Mouse (Mus musculus) spleen, adult 2 months (tissue): ENCODE measurements around the gene Mtx3. TPM values are rescaled to one million over a fixed set of nuclear protein-coding genes. Genes with fewer than 3 reads are reported as not detected.

Experiments used
- DNase-seq, 2 experiments: peaks; one replicate each; pipeline versions ENCODE4 v3.0.0 to v3.0.0-alpha.2; 2012 to 2021; ENCODE audit warnings: low spot score in 2 of 2, low read depth in 1 of 2
- H3K27ac ChIP-seq: fragments of 200-500 bp; 2 replicates; pipeline ENCODE4 v1.5.1; 2012; ENCODE audit warnings: low read length, inconsistent platforms; ENCODE audit not compliant: insufficient read depth
- H3K27me3 ChIP-seq: fragments of 200-500 bp; 2 replicates; pipeline ENCODE4 v1.6.1; 2012; ENCODE audit warnings: mild to moderate bottlenecking, moderate library complexity, low read length, inconsistent platforms; ENCODE audit not compliant: control insufficient read depth, insufficient read depth
- H3K36me3 ChIP-seq: fragments of 200-500 bp; 2 replicates; pipeline ENCODE4 v1.6.1; 2012; ENCODE audit warnings: mild to moderate bottlenecking, low read length, inconsistent platforms; ENCODE audit not compliant: control insufficient read depth, insufficient read depth
- H3K4me1 ChIP-seq: fragments of 200-500 bp; 2 replicates; pipeline ENCODE4 v1.6.1; 2011; ENCODE audit warnings: inconsistent platforms; ENCODE audit not compliant: control insufficient read depth, insufficient read depth, insufficient read length
- H3K4me3 ChIP-seq: fragments of 200-500 bp; 2 replicates; pipeline ENCODE4 v1.5.1; 2011; ENCODE audit warnings: mild to moderate bottlenecking, inconsistent platforms; ENCODE audit not compliant: insufficient read depth, insufficient read length; ENCODE audit errors: extremely low read depth
- CTCF ChIP-seq: fragments of 200-500 bp; IDR thresholded peaks from 2 replicates; pipeline ENCODE4 v1.5.1; 2011; ENCODE audit warnings: mild to moderate bottlenecking, inconsistent platforms; ENCODE audit not compliant: insufficient read depth, insufficient read length, insufficient replicate concordance; ENCODE audit errors: extremely low read depth
- POLR2A ChIP-seq: fragments of 200-500 bp; IDR thresholded peaks from 2 replicates; pipeline ENCODE4 v1.6.1; 2011; ENCODE audit warnings: low read depth, low read length, inconsistent platforms
- WGBS: fragments of 180-500 bp; shearing (Covaris S2); methylation state at CpG from one replicate; pipeline ENCODE4 v1.1.7; 2018; 5-methylcytosine and 5-hydroxymethylcytosine counted together
- polyA plus RNA-seq: library from polyadenylated mRNA; depleted of rRNA; stranded (reverse); fragments of >200 nt; gene quantifications from 2 replicates; pipeline ENCODE4 v1.2.3, GENCODE M21; 2012

Mtx3 gene
- polyA plus RNA-seq, 1 experiment, result 2.9 TPM

DNA sequence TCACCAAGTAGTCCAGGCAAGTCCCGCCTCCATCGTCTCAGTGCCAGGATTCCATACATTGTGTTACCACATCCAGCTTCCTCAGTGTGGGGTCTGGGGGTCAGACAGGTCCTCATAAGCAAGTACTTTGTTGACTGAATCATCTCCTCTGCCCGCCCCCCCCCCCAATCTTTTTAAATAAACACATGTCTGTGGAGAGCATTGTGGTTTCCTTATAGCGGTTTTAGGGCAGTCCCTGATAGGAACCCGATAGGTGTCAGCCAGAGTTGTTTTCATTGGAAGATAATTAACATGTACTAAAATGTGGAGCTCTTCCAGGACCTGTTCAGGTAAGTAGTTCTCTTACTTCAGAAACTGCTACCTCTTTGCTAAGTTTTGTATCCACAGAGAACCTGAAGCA, 14.2 kb downstream of the Mtx3 start:
- Histone ChIP-seq H3K4me1 (no peaks in the 10 kb centered on the region), H3K4me3 (no peak overlapping the region), H3K27me3 (no peaks in the 10 kb centered on the region), H3K27ac (no peak overlapping the region), H3K36me3 (no peaks in the 10 kb centered on the region; the same call in 1 of the 2 replicates)
- 39% methylated on average over 5 of the region's 5 CpGs for WGBS
- TF ChIP-seq POLR2A, result no peak
- no peak for TF ChIP-seq CTCF
- no peak for DNase-seq

DNA sequence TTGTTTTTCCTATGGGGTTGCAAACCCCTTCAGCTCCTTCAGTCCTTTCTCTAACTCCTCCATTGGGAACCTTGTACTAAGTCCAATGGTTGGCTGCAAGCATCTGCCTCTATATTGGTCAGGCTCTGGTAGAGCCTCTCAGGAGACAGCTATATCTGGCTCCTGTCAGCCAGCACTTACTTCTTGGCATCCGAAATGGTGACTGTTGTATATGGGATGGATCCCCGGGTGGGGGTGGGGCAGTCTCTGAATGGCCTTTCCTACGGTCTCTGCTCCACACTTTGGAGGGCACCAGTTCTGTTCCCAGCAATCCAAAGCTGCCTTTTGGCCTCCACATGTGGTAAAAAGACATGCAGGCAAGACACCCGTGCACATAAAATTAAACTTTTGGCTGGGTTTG, 15.4 kb downstream of the Mtx3 start:
- 85% methylated on average over 4 of the region's 4 CpGs for WGBS
- Histone ChIP-seq H3K4me3 (no peak overlapping the region), H3K27ac (no peak overlapping the region), H3K4me1 (no peaks in the 10 kb centered on the region), H3K36me3 (no peaks in the 10 kb centered on the region), H3K27me3 (no peaks in the 10 kb centered on the region)
- TF ChIP-seq POLR2A, result no peak
- TF ChIP-seq CTCF, result no peak
- no peak for DNase-seq

DNA sequence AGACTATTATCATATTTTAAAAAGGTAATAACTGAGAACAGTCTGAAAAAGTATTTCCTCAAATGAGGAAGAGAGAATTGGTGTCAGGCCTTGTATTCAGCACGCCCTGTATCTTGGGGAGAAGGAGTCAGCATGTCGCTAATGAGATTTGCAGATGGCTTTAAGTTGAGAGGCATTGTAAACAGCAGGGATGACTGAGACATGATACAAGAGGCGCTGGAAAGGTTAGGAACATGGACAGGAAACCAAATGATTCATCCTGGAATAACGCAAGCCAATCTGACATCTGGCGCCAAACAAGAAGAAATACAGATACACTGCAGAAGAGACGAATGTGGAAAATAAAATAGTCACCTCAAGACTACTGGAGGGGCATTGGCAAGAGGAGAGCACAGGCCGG, 20.8 kb downstream of the Mtx3 start:
- TF ChIP-seq POLR2A (no peak), CTCF (no peak)
- Histone ChIP-seq H3K4me3 (no peak overlapping the region), H3K4me1 (no peaks in the 10 kb centered on the region), H3K36me3 (no peaks in the 10 kb centered on the region), H3K27me3 (no peaks in the 10 kb centered on the region), H3K27ac (no peak overlapping the region)
- WGBS, result 90% methylated on average over 7 of the region's 7 CpGs
- DNase-seq, result no peak

DNA sequence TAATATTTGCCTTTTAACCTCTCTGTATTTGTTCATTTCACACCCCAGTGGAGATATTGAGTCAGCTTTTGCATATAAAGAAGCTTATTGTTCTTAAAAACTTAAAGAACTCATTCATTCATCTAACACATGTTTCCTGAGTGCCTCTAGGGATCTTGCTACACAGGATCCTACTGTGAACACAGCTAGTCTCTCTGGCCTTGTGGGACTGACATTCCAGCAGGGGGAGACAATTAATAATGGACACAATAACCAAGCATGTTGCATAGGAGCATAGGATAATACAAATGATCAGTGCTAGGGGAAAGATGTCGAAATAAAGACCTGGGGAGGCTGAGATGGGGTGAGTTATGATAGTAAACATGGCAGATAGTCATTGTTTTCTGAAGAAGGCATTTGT, 22.1 kb downstream of the Mtx3 start:
- Histone ChIP-seq H3K4me3 (no peak overlapping the region), H3K27ac (no peak overlapping the region), H3K4me1 (no peaks in the 10 kb centered on the region), H3K27me3 (no peaks in the 10 kb centered on the region), H3K36me3 (no peaks in the 10 kb centered on the region)
- DNase-seq, result no peak
- TF ChIP-seq POLR2A, result no peak
- TF ChIP-seq CTCF, result no peak
- WGBS, result 67% methylated on average over 1 of the region's 1 CpGs

DNA sequence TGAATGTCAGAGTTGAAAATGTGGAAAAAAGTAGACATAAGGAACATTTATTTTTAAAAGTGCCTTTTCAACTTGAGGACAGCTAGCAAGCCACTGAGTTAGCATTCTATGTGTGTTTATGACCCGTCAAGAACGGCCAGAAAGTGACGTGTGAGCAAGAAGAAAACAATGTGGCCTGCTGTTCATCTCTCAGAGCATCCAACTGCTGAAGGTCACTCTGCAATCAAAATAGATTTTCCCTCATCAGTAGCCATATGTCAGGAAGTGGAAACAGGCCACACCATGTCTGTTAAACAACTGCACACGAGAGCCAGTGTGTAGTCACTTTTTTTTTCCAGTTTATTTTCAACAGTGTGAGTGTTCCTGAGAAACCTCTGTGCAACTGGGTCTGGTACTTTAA, 35.0 kb downstream of the Mtx3 start:
- Histone ChIP-seq H3K27ac (no peak overlapping the region), H3K4me3 (no peak overlapping the region), H3K36me3 (no peaks in the 10 kb centered on the region), H3K4me1 (no peaks in the 10 kb centered on the region), H3K27me3 (no peaks in the 10 kb centered on the region)
- TF ChIP-seq CTCF (no peak), POLR2A (no peak)
- 76% methylated on average over 4 of the region's 4 CpGs for WGBS
- DNase-seq, result no peak

DNA sequence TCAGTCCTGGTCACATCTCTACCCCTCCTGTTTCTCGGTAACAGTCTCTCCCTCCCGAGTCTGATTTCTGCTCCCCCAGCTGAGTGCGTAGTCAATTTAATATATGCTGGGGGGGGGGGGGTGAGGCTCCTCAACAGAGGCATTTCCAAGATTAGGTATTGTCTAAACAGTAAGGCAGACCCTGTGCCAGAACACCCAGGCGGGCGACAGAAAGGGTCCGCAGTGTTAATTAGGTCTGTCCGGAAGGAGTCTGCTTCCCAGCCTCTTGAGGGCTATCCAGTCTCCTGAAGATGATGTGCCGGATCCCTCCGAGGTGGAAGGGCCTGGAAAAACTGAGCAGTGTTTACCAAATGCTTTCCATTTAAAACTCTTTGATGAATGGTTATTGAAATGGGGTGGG, 35.4 kb downstream of the Mtx3 start:
- Histone ChIP-seq H3K27me3 (no peaks in the 10 kb centered on the region), H3K4me1 (no peaks in the 10 kb centered on the region), H3K36me3 (no peaks in the 10 kb centered on the region), H3K4me3 (no peak overlapping the region), H3K27ac (no peak overlapping the region)
- no peak for TF ChIP-seq POLR2A
- TF ChIP-seq CTCF, result no peak
- WGBS, result 94% methylated on average over 9 of the region's 9 CpGs
- no peak for DNase-seq

DNA sequence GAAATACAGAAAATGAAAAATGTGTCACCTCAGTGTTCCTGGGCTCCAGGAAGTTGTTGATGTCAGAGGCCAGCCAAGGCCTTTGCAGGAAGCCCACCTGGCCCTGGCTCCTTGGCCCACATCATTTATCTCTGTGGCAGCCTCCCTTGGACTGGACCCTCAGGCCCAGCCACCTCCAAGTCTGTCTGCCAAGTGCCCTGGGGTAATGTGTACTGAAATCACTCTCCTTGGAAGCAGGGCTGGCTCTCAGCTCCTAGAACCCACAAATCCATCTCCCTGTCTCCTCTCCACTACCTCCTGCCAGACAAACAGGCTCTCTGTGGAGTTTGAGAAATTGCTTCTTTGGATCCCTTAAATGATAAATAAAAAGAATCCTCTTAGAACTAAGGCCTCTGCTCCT, 36.0 kb downstream of the Mtx3 start:
- TF ChIP-seq POLR2A (no peak), CTCF (no peak)
- DNase-seq, result no peak

More for the DNA sequence above, 36.0 kb downstream of the Mtx3 start:
- H3K36me3 ChIP-seq, result no peaks in the 10 kb centered on the region
- H3K4me3 ChIP-seq, result no peak overlapping the region
- no peaks in the 10 kb centered on the region for H3K27me3 ChIP-seq
- no peaks in the 10 kb centered on the region for H3K4me1 ChIP-seq
- H3K27ac ChIP-seq, result no peak overlapping the region
